Comparison of ENCODE assay signal across 8 mouse cellular contexts in genomic region chr3:53040593-53041410, GRCm38 (mm10). TPM values are rescaled to one million over a fixed set of nuclear protein-coding genes. Genes with fewer than 3 reads are reported as not detected.
DNase-seq lines count a peak whose midpoint lies in the region; ATAC-seq and TF ChIP-seq lines count a peak whose summit lies in the region.

No protein-coding gene starts in this region.

- H3K27ac ChIP-seq in liver, embryonic 14.5 days, result no peak overlapping the region

- H3K27me3 ChIP-seq in C2C12 (ENCODE audit: control insufficient read depth, insufficient read depth, insufficient read length), result no peaks in the 10 kb centered on the region
- peaks cover 38% of the 10 kb centered on the region for H3K27me3 ChIP-seq in liver, embryonic 14.5 days (ENCODE audit: control insufficient read depth, insufficient read depth, low read length)

- H3K79me3 ChIP-seq in C2C12 (ENCODE audit: low read depth), result peaks cover 19% of the 10 kb centered on the region

- WGBS in liver, embryonic 14.5 days (ENCODE audit: insufficient replicate concordance), result 8% methylated on average over 17 of the region's 17 CpGs

- H3K4me2 ChIP-seq in liver, embryonic 14.5 days (ENCODE audit: low read depth), result peak overlapping the region; percentile 63

- peak overlapping the region; percentile 59 for H3K4me3 ChIP-seq in C2C12 (ENCODE audit: insufficient read depth, poor library complexity, severe bottlenecking)
- peak overlapping the region; percentile 16 to 51 for H3K4me3 ChIP-seq in liver, embryonic 14.5 days (ENCODE audit: insufficient read depth in 1 of 2, low read depth in 2 of 2, low read length in 2 of 2)

- H3K79me2 ChIP-seq in C2C12 (ENCODE audit: control insufficient read depth, insufficient read depth), result peaks cover 41% of the 10 kb centered on the region

- DNase-seq in cerebellum, postnatal 10 days, result peak; percentile 20 to 33
- no peak for DNase-seq in cerebellum, adult 11 months
- no peak for DNase-seq in liver, embryonic 14.5 days (ENCODE audit: low read depth in 3 of 3, low spot score in 3 of 3)
- no peak for DNase-seq in right cerebral cortex, postnatal 4 days
- no peak for DNase-seq in layer of hippocampus, postnatal 36 days
- no peak for DNase-seq in embryo, embryonic 10 days (ENCODE audit: low spot score)

- no peak overlapping the region for H3K9ac ChIP-seq in liver, embryonic 14.5 days (replicated peaks)

- no peaks in the 10 kb centered on the region for H3K9me3 ChIP-seq in liver, embryonic 14.5 days (ENCODE audit: control insufficient read depth, low read length)

- H3ac ChIP-seq in C2C12 (ENCODE audit: control insufficient read depth, insufficient read length, low read depth), result peak overlapping the region; percentile 49

- peaks cover 17% of the 10 kb centered on the region for H3K36me3 ChIP-seq in C2C12 (ENCODE audit: control insufficient read depth, insufficient read depth)
- H3K36me3 ChIP-seq in liver, embryonic 14.5 days (replicated peaks; ENCODE audit: control insufficient read depth, insufficient read depth, low read depth), result no peaks in the 10 kb centered on the region

- peak; percentile 61 for ATAC-seq in granulocyte monocyte progenitor cell, adult 5-6 weeks (replicated peaks; ENCODE audit: poor library complexity, severe bottlenecking)
- no peak for ATAC-seq in liver, embryonic 14.5 days (ENCODE audit: insufficient read depth)

- H3K4me1 ChIP-seq in liver, embryonic 14.5 days (replicated peaks; ENCODE audit: control insufficient read depth in 2 of 2, insufficient read depth in 2 of 2, low read length in 1 of 2), result peaks cover 0 to 2% of the 10 kb centered on the region in 2 experiments; a peak in 1 of 4 replicates

- TF ChIP-seq CTCF in C2C12 (IDR thresholded peaks at IDR 0.05; ENCODE audit: control insufficient read depth, insufficient read depth, insufficient read length), result no peak
- TF ChIP-seq CTCF in liver, embryonic 14.5 days (IDR thresholded peaks at IDR 0.05; ENCODE audit: low read depth), result no peak

- no peak for TF ChIP-seq EP300 in liver, embryonic 14.5 days (IDR thresholded peaks at IDR 0.05; ENCODE audit: low read depth)

TF ChIP-seq in C2C12, 6 proteins besides CTCF, POLR2A, EP300 and RAD21:
- TF ChIP-seq USF1 (IDR thresholded peaks at IDR 0.05; ENCODE audit: low read depth) (no peak), MYOG (IDR thresholded peaks at IDR 0.05; ENCODE audit: control insufficient read depth, extremely low read depth, insufficient read length) (no peak), MYOD1 (IDR thresholded peaks at IDR 0.05; ENCODE audit: control insufficient read depth, insufficient read length, low read depth) (no peak), MAX (IDR thresholded peaks at IDR 0.05) (no peak), CEBPB (IDR thresholded peaks at IDR 0.05; ENCODE audit: low read depth) (no peak), FOSL1 (IDR thresholded peaks at IDR 0.05; ENCODE audit: insufficient read depth, low read length, poor library complexity, severe bottlenecking) (no peak)

RNA-seq across cellular contexts. Expression of gene Lhfp, which starts 0.5 kb away (rescaled TPM):
- 33.0 TPM for polyA plus RNA-seq in C2C12 (2012; fragmentation: generic; extraction: Trizol)
- total RNA-seq in granulocyte monocyte progenitor cell, adult 5-6 weeks (2014; fragmentation: Nextera tagmentation), result not detected in 2 replicates
- total RNA-seq in granulocyte monocyte progenitor cell, adult 5-6 weeks (2017), result not detected in 2 replicates
- polyA plus RNA-seq in liver, embryonic 14.5 days (2012; rRNA removed), result 1.9 and 2.6 TPM in 2 replicates
- polyA plus RNA-seq in liver, embryonic 14.5 days (2014; fragmentation: Nextera tagmentation; extraction: Ambion mirVana), result 2.6 and 2.7 TPM in 2 replicates
- 10 to 100 TPM; 18.1 to 19.9 TPM for total RNA-seq in layer of hippocampus, postnatal 36 days (2021)

RNA-seq across cellular contexts. Expression of gene Cog6, which starts 23.8 kb away (rescaled TPM):
- 10.0 TPM for polyA plus RNA-seq in C2C12 (2012; fragmentation: generic; extraction: Trizol)
- total RNA-seq in granulocyte monocyte progenitor cell, adult 5-6 weeks (2014; fragmentation: Nextera tagmentation), result 17.6 and 20.6 TPM in 2 replicates
- total RNA-seq in granulocyte monocyte progenitor cell, adult 5-6 weeks (2017), result 20.0 and 27.8 TPM in 2 replicates
- polyA plus RNA-seq in liver, embryonic 14.5 days (2012; rRNA removed), result 6.5 and 7.3 TPM in 2 replicates
- polyA plus RNA-seq in liver, embryonic 14.5 days (2014; fragmentation: Nextera tagmentation; extraction: Ambion mirVana), result 14.4 and 15.5 TPM in 2 replicates
- total RNA-seq in layer of hippocampus, postnatal 36 days (2021), result 10 to 100 TPM; 41.3 to 44.7 TPM

Comparison
In these comparisons a context has a peak if more than half of its experiments do, and no peak if none do; other contexts are left out.
1. DNase-seq: peak in cerebellum, postnatal 10 days (2 of 2); none in cerebellum, adult 11 months (single experiment), liver, embryonic 14.5 days (0 of 3), right cerebral cortex, postnatal 4 days (single experiment), layer of hippocampus, postnatal 36 days (0 of 2) and embryo, embryonic 10 days (single experiment).
2. RNA of gene Lhfp, which starts 0.5 kb away (total RNA-seq): 18.1 to 19.9 TPM in layer of hippocampus, postnatal 36 days; not detected in granulocyte monocyte progenitor cell, adult 5-6 weeks; every median in the first group is over 10 times any median in the second.